Mouse (Mus musculus) urinary bladder, adult 2 months (tissue): ENCODE results near the gene Tnnc1. TPM values are rescaled to one million over a fixed set of nuclear protein-coding genes. Genes with fewer than 3 reads are reported as not detected.

Source experiments
- DNase-seq: peaks from one replicate; pipeline ENCODE4 v3.0.0; 2022; ENCODE audit warnings: low spot score
- polyA plus RNA-seq: library from polyadenylated mRNA; depleted of rRNA; stranded (reverse); fragments of >200 nt; gene quantifications from 2 replicates; pipeline ENCODE4 v1.2.3, GENCODE M21; 2012

Tnnc1 gene
- polyA plus RNA-seq, 1 experiment = 3.5 TPM

GRCm38 (mm10) chr14:31183541-31183940 is 24.6 kb upstream of the Tnnc1 start:
- no peak for DNase-seq

- no peak for DNase-seq
These were observed 23.9 kb upstream of the Tnnc1 start for GRCm38 (mm10) chr14:31184195-31184594.

- DNase-seq = no peak
These were observed 21.5 kb upstream of the Tnnc1 start for GRCm38 (mm10) chr14:31186656-31187055.

DNA sequence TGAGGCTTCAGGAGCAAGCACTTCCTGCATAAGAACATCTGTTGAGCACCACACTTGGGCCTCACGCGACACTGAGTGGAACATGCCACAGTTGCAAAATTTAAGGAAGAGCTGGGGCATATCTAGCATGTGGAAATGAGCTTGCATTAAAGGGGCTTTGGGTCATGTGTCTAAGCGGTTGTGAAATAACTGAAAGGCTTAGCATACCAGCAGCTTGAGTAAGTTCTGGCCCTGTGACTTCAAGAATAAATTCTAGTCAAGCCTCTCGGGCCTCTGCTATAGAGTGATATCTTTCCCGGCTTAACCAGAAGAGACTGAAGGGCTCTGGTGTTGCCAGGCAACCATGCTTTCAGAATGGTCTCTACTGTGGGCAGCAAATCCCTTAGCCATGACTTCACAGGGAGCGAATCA is 19.3 kb upstream of the Tnnc1 start:
- DNase-seq = no peak

- no peak for DNase-seq
These were observed 18.8 kb upstream of the Tnnc1 start for GRCm38 (mm10) chr14:31189348-31189747.

DNA sequence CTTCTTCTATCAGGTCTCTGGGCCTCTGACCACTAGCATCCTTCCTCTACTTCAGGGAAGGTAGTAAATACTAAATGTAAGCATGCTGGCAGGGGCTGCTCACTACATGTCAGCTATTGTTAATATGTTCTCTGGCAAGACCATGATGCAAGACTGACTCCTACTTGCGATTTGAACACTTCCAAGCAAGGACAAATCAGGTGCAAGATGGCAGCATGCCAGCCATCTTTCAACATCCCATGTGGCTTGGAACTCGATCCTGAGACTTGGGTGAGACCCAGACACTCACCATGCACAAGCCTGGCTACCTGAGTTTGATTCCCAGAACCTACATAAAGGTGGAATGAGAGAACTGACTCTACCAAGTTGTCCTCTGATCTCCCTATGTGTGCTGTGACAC is 16.2 kb upstream of the Tnnc1 start:
- no peak for DNase-seq

DNA sequence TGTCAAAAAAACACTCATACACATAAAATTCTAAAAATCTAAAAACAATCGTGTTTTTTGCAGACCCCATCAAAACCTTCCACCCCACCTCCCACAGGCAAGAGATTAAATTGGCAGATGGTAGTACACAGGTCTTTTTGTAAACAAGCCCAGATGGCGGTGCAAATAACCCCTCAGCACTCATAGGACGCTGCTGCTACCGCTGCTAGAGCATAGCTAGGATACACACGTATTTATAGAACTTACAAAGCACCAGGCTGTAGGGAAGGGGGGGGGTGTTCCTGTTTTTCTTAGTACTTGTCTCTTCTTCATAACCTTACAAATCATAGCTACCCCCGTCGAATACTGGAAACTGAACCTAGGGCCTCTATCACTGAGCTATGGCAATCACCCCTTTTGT is 14.3 kb upstream of the Tnnc1 start:
- DNase-seq = no peak

DNA sequence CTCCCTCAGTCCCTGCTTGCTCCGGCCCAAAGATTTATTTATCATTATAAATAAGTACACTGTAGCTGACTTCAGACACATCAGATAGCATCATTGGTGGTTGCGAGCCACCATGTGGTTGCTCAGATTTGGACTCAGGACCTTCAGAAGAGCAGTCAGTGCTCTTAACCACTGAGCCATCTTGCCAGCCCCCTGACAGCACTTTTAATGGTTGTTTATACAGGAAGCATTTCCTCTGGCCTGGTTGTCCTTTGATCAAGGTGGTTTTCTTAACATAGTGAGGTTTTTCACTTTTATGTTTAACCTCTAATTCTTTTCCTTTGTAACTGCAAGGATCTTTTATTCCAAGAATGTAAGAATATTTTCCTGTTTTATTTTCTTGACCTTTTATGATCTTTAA is 13.7 kb upstream of the Tnnc1 start:
- DNase-seq = no peak

DNA sequence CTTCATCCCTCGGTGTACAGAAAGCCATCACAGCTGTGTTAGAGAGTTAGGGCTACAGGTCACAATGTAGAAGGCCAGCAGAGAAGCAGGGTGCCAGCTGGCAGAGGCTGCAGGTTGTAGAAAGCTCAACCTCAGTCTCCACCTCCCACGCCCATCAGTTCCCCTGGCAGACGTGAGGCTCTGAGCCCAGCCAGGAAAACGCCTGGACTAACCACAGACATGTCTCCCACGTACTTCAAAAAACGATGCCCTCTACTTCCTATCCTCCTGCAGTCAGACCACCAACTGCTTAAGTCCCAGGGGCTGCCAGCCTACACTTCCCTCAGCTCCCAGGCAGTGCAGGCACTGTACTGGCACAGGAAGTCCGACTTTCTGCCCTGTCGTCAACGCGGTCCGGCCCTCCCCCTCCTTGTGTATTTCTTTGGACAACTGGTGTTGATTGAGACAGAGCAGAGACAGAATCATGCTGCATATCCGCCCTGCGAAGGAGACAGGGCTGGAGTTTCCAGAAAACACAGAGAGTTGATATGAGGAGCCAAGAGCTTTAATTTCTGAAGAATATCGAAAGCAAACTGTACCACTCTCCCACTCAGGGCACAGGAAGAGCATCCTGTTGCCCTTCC is 13.1 kb upstream of the Tnnc1 start:
- no peak for DNase-seq

DNA sequence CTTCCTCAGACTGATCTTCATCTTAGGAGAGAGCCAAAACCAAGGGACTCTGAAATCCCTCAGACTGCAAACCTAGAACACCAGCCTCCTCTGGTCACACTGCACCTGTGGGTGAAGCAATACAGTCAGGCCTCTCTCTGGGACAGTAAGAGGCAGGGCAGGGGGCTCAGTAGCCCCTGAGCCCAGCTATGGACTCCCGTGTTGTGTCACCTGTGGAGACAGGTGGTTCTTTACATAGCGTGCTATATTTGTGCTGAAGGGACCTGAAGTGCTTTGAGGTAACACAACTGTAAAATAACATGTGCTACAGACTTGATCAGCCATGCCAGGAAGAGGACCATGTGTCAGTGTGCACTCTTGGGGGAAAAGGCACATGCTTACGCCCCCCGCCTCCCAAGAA is 12.6 kb upstream of the Tnnc1 start:
- DNase-seq = no peak

GRCm38 (mm10) chr14:31195968-31196367 is 12.1 kb upstream of the Tnnc1 start:
- no peak for DNase-seq

GRCm38 (mm10) chr14:31197547-31198516 is 10.3 kb upstream of the Tnnc1 start:
- no peak for DNase-seq

DNA sequence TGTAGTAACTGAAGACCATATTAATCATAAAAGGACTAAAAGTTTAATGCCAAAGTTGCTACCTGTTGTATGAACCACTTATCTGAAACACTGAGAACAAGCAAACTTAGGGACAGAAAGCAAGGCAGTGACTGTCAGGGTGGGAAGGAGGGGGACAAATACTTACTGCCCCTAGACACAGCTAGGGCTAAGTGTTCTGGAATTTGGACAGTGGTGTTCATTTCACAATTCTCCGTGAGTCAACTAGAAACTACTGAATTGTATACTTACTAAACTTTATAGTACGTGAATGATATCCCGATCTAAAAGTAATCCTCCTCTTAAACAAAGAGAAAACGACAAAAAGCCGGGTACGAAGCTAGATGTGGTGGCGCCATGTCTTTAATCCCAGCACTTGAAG is 8.5 kb upstream of the Tnnc1 start:
- DNase-seq = no peak

DNA sequence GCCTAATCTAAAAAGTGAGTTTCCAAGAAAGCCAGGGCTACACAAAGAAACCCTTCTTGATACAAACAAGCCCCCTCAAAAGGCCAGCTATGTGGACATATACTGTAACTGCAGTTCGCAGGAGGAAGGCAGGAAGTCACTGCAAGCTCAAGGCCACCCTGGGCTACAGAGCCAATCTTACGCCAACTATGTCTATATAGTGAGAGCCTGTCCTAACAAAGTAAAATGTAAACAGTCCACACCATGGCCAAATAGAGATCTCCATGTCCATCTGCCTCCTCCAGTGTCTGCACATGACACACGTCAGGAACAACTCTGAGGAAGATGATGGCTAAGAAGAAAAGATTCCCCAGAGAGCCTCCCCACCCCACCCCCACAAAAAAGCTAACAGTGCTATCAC is 8.1 kb upstream of the Tnnc1 start:
- no peak for DNase-seq

GRCm38 (mm10) chr14:31204844-31205243 is 3.3 kb upstream of the Tnnc1 start:
- DNase-seq = no peak

GRCm38 (mm10) chr14:31205244-31205561 is 2.9 kb upstream of the Tnnc1 start:
- DNase-seq = no peak

- DNase-seq = peak; percentile 40
These were observed 2.3 kb upstream of the Tnnc1 start for GRCm38 (mm10) chr14:31205562-31206467.

DNA sequence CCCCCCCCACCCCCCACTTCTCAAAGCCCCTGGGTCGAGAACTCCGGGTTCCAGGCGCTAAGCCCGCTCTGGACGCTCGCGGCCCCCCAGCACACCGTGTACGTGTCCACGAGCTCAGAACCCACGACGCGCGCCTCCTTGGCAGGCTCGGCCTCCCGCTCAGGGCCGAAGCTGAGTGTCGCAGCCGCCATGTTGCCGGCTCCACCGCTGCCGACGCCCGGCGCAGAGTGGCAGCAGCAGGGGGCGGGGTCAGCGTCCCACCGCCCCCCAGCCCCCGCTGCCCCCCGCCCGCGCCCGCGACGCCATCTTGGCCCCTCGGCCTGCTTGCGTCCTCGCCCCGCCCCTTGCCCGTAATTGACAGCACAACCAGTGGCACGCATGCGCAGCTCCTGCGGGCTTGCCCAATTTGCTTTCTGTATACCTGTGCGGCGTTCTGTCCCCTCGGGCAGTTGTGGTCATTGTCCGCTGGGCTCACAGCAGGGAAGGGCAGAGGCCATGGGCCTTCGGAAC is 1.6 kb upstream of the Tnnc1 start:
- DNase-seq = peak; percentile 88

- DNase-seq = no peak
These were observed 862 bp upstream of the Tnnc1 start for GRCm38 (mm10) chr14:31207070-31207830.

GRCm38 (mm10) chr14:31209133-31209557 is 1.0 kb downstream of the Tnnc1 start:
- no peak for DNase-seq

- no peak for DNase-seq
These were observed 3.7 kb downstream of the Tnnc1 start for GRCm38 (mm10) chr14:31211854-31212253.
